In genomic region chr17:83271509-83271908, GRCm38 (mm10) we compare ENCODE assay signal across 9 mouse cellular contexts. TPM values are rescaled to one million over a fixed set of nuclear protein-coding genes. Genes with fewer than 3 reads are reported as not detected.
DNase-seq lines count a peak whose midpoint lies in the region; ATAC-seq and TF ChIP-seq lines count a peak whose summit lies in the region.
"Had no signal": no experiment of that assay in that cellular context is flagged by ENCODE, and none has a peak within 500 bp of the region (broad histone marks: within the 10 kb centered on the region; RNA-seq: fewer than 3 reads in every experiment).

No protein-coding gene starts in this region.

- H3K9me3 ChIP-seq in heart, embryonic 12.5 days (replicated peaks): no peaks in the 10 kb centered on the region
- no peaks in the 10 kb centered on the region for H3K9me3 ChIP-seq in limb, embryonic 14.5 days (ENCODE audit: control insufficient read depth, low read length)
- H3K9me3 ChIP-seq: megakaryocyte, embryonic 14.5 days had no signal

- H3K79me2 ChIP-seq in heart, adult 2 months (replicated peaks; ENCODE audit: control insufficient read depth, insufficient read depth, low read length): no peaks in the 10 kb centered on the region

- peak; percentile 61; the same call in 1 of the 2 replicates for TF ChIP-seq EP300 in heart, adult 2 months (IDR thresholded peaks at IDR 0.05; ENCODE audit: insufficient read depth, low read depth, low read length)

- H3K27me3 ChIP-seq in heart, adult 2 months (ENCODE audit: control insufficient read depth, insufficient read depth, low read length): no peaks in the 10 kb centered on the region
- H3K27me3 ChIP-seq in heart, embryonic 12.5 days (replicated peaks): no peaks in the 10 kb centered on the region
- H3K27me3 ChIP-seq in limb, embryonic 14.5 days (ENCODE audit: control insufficient read depth, insufficient read depth, low read length): no peaks in the 10 kb centered on the region; the same call in 1 of the 2 replicates

- ATAC-seq in heart, embryonic 12.5 days (ENCODE audit: insufficient number of reproducible peaks, low FRiP score): no peak
- peak; percentile 21 to 30; a peak in 1 of 4 replicates for ATAC-seq in hematopoietic stem cell, adult 5-6 weeks (replicated peaks in 1 of 2; ENCODE audit: insufficient read depth in 1 of 2, low FRiP score in 2 of 2, low TSS enrichment in 1 of 2, low read depth in 1 of 2, poor library complexity in 2 of 2, severe bottlenecking in 2 of 2)
- 0 out of 2 replicates have a peak, but pooled peaks have one; percentile 17 for ATAC-seq in limb, embryonic 14.5 days (ENCODE audit: low FRiP score, low read depth)

- H3K4me1 ChIP-seq in heart, adult 2 months (ENCODE audit: control insufficient read depth, insufficient read depth, low read length): peaks cover 6% of the 10 kb centered on the region
- H3K4me1 ChIP-seq in heart, embryonic 12.5 days (replicated peaks): peaks cover 19% of the 10 kb centered on the region
- peaks cover 19% of the 10 kb centered on the region for H3K4me1 ChIP-seq in limb, embryonic 14.5 days (ENCODE audit: control insufficient read depth, insufficient read depth, low read length)

- H3K4me3 ChIP-seq in heart, adult 2 months: no peak overlapping the region
- H3K4me3 ChIP-seq in heart, embryonic 12.5 days: no peak overlapping the region
- no peak overlapping the region for H3K4me3 ChIP-seq in limb, embryonic 14.5 days (replicated peaks; ENCODE audit: low read length)
- H3K4me3 ChIP-seq: megakaryocyte, embryonic 14.5 days had no signal

- no peak overlapping the region for H3K27ac ChIP-seq in heart, adult 2 months
- no peak overlapping the region for H3K27ac ChIP-seq in heart, embryonic 12.5 days (ENCODE audit: poor library complexity, severe bottlenecking)
- H3K27ac ChIP-seq in limb, embryonic 14.5 days (replicated peaks; ENCODE audit: low read depth, low read length): no peak overlapping the region

- intact Hi-C loops in heart, adult 2 months (cut with DNase I): loop anchor here (1.0 to 5.0 kb wide), 3 partner anchors 161 to 579 kb away; partner anchors contain the start of gene Kcng3

- no peak for TF ChIP-seq POLR2A in heart, adult 2 months (IDR thresholded peaks at IDR 0.05; ENCODE audit: insufficient read depth, low read depth, low read length)
- TF ChIP-seq POLR2A in limb, embryonic 14.5 days (IDR thresholded peaks at IDR 0.05; ENCODE audit: borderline replicate concordance, extremely low read depth, insufficient read depth, insufficient read length): no peak

- no peaks in the 10 kb centered on the region for H3K36me3 ChIP-seq in heart, adult 2 months (ENCODE audit: control insufficient read depth, insufficient read depth, low read length)
- no peaks in the 10 kb centered on the region for H3K36me3 ChIP-seq in heart, embryonic 12.5 days
- no peaks in the 10 kb centered on the region for H3K36me3 ChIP-seq in limb, embryonic 14.5 days (ENCODE audit: control insufficient read depth, insufficient read depth, low read length)

- 3% methylated on average over 3 of the region's 3 CpGs for WGBS in heart, adult 2 months
- 2% methylated on average over 3 of the region's 3 CpGs for WGBS in heart, embryonic 12.5 days
- 5% methylated on average over 3 of the region's 3 CpGs for WGBS in limb, embryonic 14.5 days

- no peak overlapping the region for H3K9ac ChIP-seq in heart, adult 2 months (ENCODE audit: low read depth, low read length)
- no peak overlapping the region for H3K9ac ChIP-seq in heart, embryonic 12.5 days
- H3K9ac ChIP-seq in limb, embryonic 14.5 days (ENCODE audit: low read depth, low read length, severe bottlenecking): no peak overlapping the region

- peak; percentile 83 to 89 for DNase-seq in heart, adult 2 months
- peak; percentile 66 for DNase-seq in ZHBTc4 (ENCODE audit: low read depth, low spot score)
- peak; percentile 94 for DNase-seq in embryo, embryonic 10 days (ENCODE audit: low spot score)
- DNase-seq in limb, embryonic 14.5 days (ENCODE audit: low spot score): peak; percentile 74
- DNase-seq in ovary, postnatal 36 days (ENCODE audit: low spot score): peak; percentile 81
- DNase-seq in thymus, postnatal 14 days: peak; percentile 86

- peak; percentile 93 for TF ChIP-seq CTCF in heart, adult 2 months (IDR thresholded peaks at IDR 0.05)

- H3K4me2 ChIP-seq in heart, embryonic 12.5 days: no peak overlapping the region
- H3K4me2 ChIP-seq in limb, embryonic 14.5 days (replicated peaks; ENCODE audit: low read depth, low read length, severe bottlenecking): no peak overlapping the region

RNA-seq across cellular contexts. Expression of gene Pkdcc, which starts 56.4 kb away (rescaled TPM):
- total RNA-seq in heart, adult 2 months (2021): 10 to 100 TPM; 45.5 to 45.7 TPM
- polyA plus RNA-seq in heart, adult 2 months (2012; rRNA removed): 63.0 and 81.8 TPM in 2 replicates
- polyA plus RNA-seq in heart, embryonic 12.5 days (2016; fragmentation: Nextera tagmentation; extraction: Ambion mirVana): 13.5 and 13.9 TPM in 2 replicates
- 0.50 TPM in 1 of 2 replicates, not detected in the other for total RNA-seq in hematopoietic stem cell, adult 5-6 weeks (2017)
- 145 and 226 TPM in 2 replicates for polyA plus RNA-seq in limb, embryonic 14.5 days (2012; rRNA removed)
- 20.4 and 20.9 TPM in 2 replicates for polyA plus RNA-seq in limb, embryonic 14.5 days (2014; fragmentation: Nextera tagmentation; extraction: Ambion mirVana)
